Mouse (Mus musculus) neural tube, embryonic 11.5 days (tissue): ENCODE data around the gene Cpz. TPM values are rescaled to one million over a fixed set of nuclear protein-coding genes. Genes with fewer than 3 reads are reported as not detected.

Experiments
- ATAC-seq: fragments of 200-750 bp; cut with Nextera tagmentation; 2 replicates; pipeline ENCODE4 v1.8.0; 2017; ENCODE audit warnings: moderate number of reproducible peaks, mild to moderate bottlenecking, moderate TSS enrichment, moderate library complexity; ENCODE audit not compliant: insufficient read depth, low FRiP score, low TSS enrichment
- DNase-seq: peaks from one replicate; pipeline ENCODE4 v3.0.0-alpha.2; 2015; ENCODE audit warnings: low spot score
- H3K27ac ChIP-seq: fragments of 300-500 bp; sonication (generic); 2 replicates; pipeline ENCODE4 v1.5.1; 2014; ENCODE audit warnings: low read depth, mild to moderate bottlenecking, low read length
- H3K27me3 ChIP-seq: fragments of 300-500 bp; sonication (generic); 2 replicates; pipeline ENCODE4 v1.6.1; 2014; ENCODE audit warnings: mild to moderate bottlenecking, low read length, mixed read lengths; ENCODE audit not compliant: control insufficient read depth, insufficient read depth
- H3K36me3 ChIP-seq: fragments of 300-500 bp; sonication (generic); 2 replicates; pipeline ENCODE4 v1.6.1; 2014; ENCODE audit warnings: mild to moderate bottlenecking, low read length, moderate library complexity, mixed read lengths; ENCODE audit not compliant: control insufficient read depth, insufficient read depth
- H3K4me1 ChIP-seq: fragments of 300-500 bp; sonication (generic); 2 replicates; pipeline ENCODE4 v1.6.1; 2014; ENCODE audit warnings: low read length, mixed read lengths; ENCODE audit not compliant: control insufficient read depth, insufficient read depth
- H3K4me2 ChIP-seq: fragments of 300-500 bp; sonication (generic); 2 replicates; pipeline ENCODE4 v1.6.1; 2014; ENCODE audit warnings: low read depth, mild to moderate bottlenecking, moderate library complexity
- H3K4me3 ChIP-seq: fragments of 300-500 bp; sonication (generic); 2 replicates; pipeline ENCODE4 v1.5.1; 2014; ENCODE audit warnings: low read depth, low read length
- H3K9ac ChIP-seq: fragments of 300-500 bp; sonication (generic); 2 replicates; pipeline ENCODE4 v1.6.1; 2014; ENCODE audit warnings: mild to moderate bottlenecking, low read length
- H3K9me3 ChIP-seq: fragments of 300-500 bp; sonication (generic); 2 replicates; pipeline ENCODE4 v1.6.1; 2016; ENCODE audit warnings: low read length; ENCODE audit not compliant: control insufficient read depth
- WGBS: fragments of 180-500 bp; shearing (Covaris S2); extraction: QIAGEN DNeasy Blood & Tissue Kit; methylation state at CpG from one replicate; pipeline ENCODE4 v1.1.7; 2014; 5-methylcytosine and 5-hydroxymethylcytosine counted together
- polyA plus RNA-seq: library from polyadenylated mRNA; unstranded; fragments of >200 nt; fragmentation: Nextera tagmentation; extraction: Ambion mirVana; gene quantifications from 2 replicates; pipeline ENCODE4 v1.2.1, GENCODE M21; 2014

Cpz gene
- polyA plus RNA-seq, 1 experiment from 2014 or later: 6.0 TPM

GRCm38 (mm10) chr5:35557946-35558621 lies 32.6 kb upstream of the Cpz start:
- no peaks in the 10 kb centered on the region for H3K4me1 ChIP-seq
- no peak overlapping the region for H3K4me2 ChIP-seq
- ATAC-seq: no peak
- 75% methylated on average over 13 of the region's 13 CpGs for WGBS
- no peak for DNase-seq
- no peaks in the 10 kb centered on the region for H3K9me3 ChIP-seq
- H3K27ac ChIP-seq: no peak overlapping the region
- H3K9ac ChIP-seq: no peak overlapping the region
- H3K27me3 ChIP-seq: no peaks in the 10 kb centered on the region
- H3K4me3 ChIP-seq: no peak overlapping the region
- H3K36me3 ChIP-seq: peaks cover 15% of the 10 kb centered on the region

GRCm38 (mm10) chr5:35556393-35556792 lies 30.9 kb upstream of the Cpz start:
- H3K36me3 ChIP-seq: peaks cover 7% of the 10 kb centered on the region; the same call in 1 of the 2 replicates
- no peaks in the 10 kb centered on the region for H3K4me1 ChIP-seq
- no peak overlapping the region for H3K27ac ChIP-seq
- H3K4me3 ChIP-seq: no peak overlapping the region
- no peaks in the 10 kb centered on the region for H3K9me3 ChIP-seq
- no peak overlapping the region for H3K9ac ChIP-seq
- no peaks in the 10 kb centered on the region for H3K27me3 ChIP-seq
- DNase-seq (no peak), ATAC-seq (no peak)
- no peak overlapping the region for H3K4me2 ChIP-seq
- 93% methylated on average over 7 of the region's 7 CpGs for WGBS

- WGBS: 87% methylated on average over 4 of the region's 4 CpGs
Observed at GRCm38 (mm10) chr5:35552838-35553539, 27.5 kb upstream of the Cpz start.

GRCm38 (mm10) chr5:35551855-35552837 lies 26.6 kb upstream of the Cpz start:
- H3K27ac ChIP-seq: no peak overlapping the region
- ATAC-seq (no peak), DNase-seq (no peak)
- H3K36me3 ChIP-seq: 0 out of 2 replicates have a peak, but pooled peaks cover 3% of the 10 kb centered on the region
- no peaks in the 10 kb centered on the region for H3K9me3 ChIP-seq
- no peak overlapping the region for H3K4me2 ChIP-seq
- 49% methylated on average over 7 of the region's 7 CpGs for WGBS
- no peaks in the 10 kb centered on the region for H3K27me3 ChIP-seq
- H3K4me1 ChIP-seq: no peaks in the 10 kb centered on the region
- no peak overlapping the region for H3K4me3 ChIP-seq
- no peak overlapping the region for H3K9ac ChIP-seq

More at GRCm38 (mm10) chr5:35552838-35553539, 27.5 kb upstream of the Cpz start:
- H3K27ac ChIP-seq: no peak overlapping the region
- H3K36me3 ChIP-seq: 0 out of 2 replicates have a peak, but pooled peaks cover 4% of the 10 kb centered on the region
- H3K9ac ChIP-seq: no peak overlapping the region
- H3K27me3 ChIP-seq: no peaks in the 10 kb centered on the region
- no peaks in the 10 kb centered on the region for H3K4me1 ChIP-seq
- DNase-seq (no peak), ATAC-seq (no peak)
- no peak overlapping the region for H3K4me3 ChIP-seq
- H3K4me2 ChIP-seq: no peak overlapping the region
- no peaks in the 10 kb centered on the region for H3K9me3 ChIP-seq

- DNase-seq: no peak
- Histone ChIP-seq H3K4me3 (no peak overlapping the region), H3K27me3 (no peaks in the 10 kb centered on the region), H3K9me3 (no peaks in the 10 kb centered on the region), H3K4me1 (no peaks in the 10 kb centered on the region), H3K36me3 (no peaks in the 10 kb centered on the region), H3K27ac (no peak overlapping the region), H3K4me2 (no peak overlapping the region), H3K9ac (no peak overlapping the region)
- ATAC-seq: no peak
Observed at GRCm38 (mm10) chr5:35546127-35546526, 20.6 kb upstream of the Cpz start.

- no peaks in the 10 kb centered on the region for H3K9me3 ChIP-seq
- WGBS: 70% methylated on average over 4 of the region's 4 CpGs
- H3K27me3 ChIP-seq: no peaks in the 10 kb centered on the region
- H3K4me2 ChIP-seq: no peak overlapping the region
- no peaks in the 10 kb centered on the region for H3K36me3 ChIP-seq
- no peaks in the 10 kb centered on the region for H3K4me1 ChIP-seq
- ATAC-seq (no peak), DNase-seq (no peak)
- no peak overlapping the region for H3K4me3 ChIP-seq
- no peak overlapping the region for H3K27ac ChIP-seq
- H3K9ac ChIP-seq: no peak overlapping the region
Observed at GRCm38 (mm10) chr5:35541059-35541790, 15.7 kb upstream of the Cpz start.

- DNase-seq (no peak), ATAC-seq (no peak)
- Histone ChIP-seq H3K36me3 (no peaks in the 10 kb centered on the region), H3K27ac (no peak overlapping the region), H3K4me3 (no peak overlapping the region), H3K27me3 (no peaks in the 10 kb centered on the region), H3K4me1 (no peaks in the 10 kb centered on the region), H3K9me3 (no peaks in the 10 kb centered on the region), H3K9ac (no peak overlapping the region), H3K4me2 (no peak overlapping the region)
- WGBS: 46% methylated on average over 5 of the region's 5 CpGs
Observed at GRCm38 (mm10) chr5:35540555-35540954, 15.1 kb upstream of the Cpz start.

GRCm38 (mm10) chr5:35539576-35539975 lies 14.1 kb upstream of the Cpz start:
- no peak overlapping the region for H3K27ac ChIP-seq
- no peak overlapping the region for H3K4me3 ChIP-seq
- H3K4me1 ChIP-seq: no peaks in the 10 kb centered on the region
- H3K36me3 ChIP-seq: no peaks in the 10 kb centered on the region
- no peaks in the 10 kb centered on the region for H3K27me3 ChIP-seq
- WGBS: 79% methylated on average over 4 of the region's 4 CpGs
- ATAC-seq (no peak), DNase-seq (no peak)
- H3K9ac ChIP-seq: no peak overlapping the region
- no peaks in the 10 kb centered on the region for H3K9me3 ChIP-seq
- no peak overlapping the region for H3K4me2 ChIP-seq
